Mouse (Mus musculus) lung, postnatal 14 days (tissue): ENCODE data around the gene Mast1.
A peak's percentile ranks its signal among the peaks of the same experiment; 100 is the strongest.
"Not testable (repeated sequence)": the region's sequence is repeated elsewhere in the genome, so short reads cannot be mapped to it uniquely, and the experiment has no call there.

ENCODE experiments used
- DNase-seq: peaks from one replicate; pipeline ENCODE4 v3.0.0; 2021

Mast1 gene

GRCm38 (mm10) chr8:84908421-84909161 is 28.6 kb downstream of the Mast1 start, which contains the start of gene Dnase2a:
TSS of gene Dnase2a (plus strand) at chr8:84908560.
- DNase-seq, result peak; percentile 95

- not testable (repeated sequence) for DNase-seq
Measured at GRCm38 (mm10) chr8:84907979-84908378, 29.2 kb downstream of the Mast1 start.

GRCm38 (mm10) chr8:84907493-84907892 is 29.7 kb downstream of the Mast1 start:
- no peak for DNase-seq

GRCm38 (mm10) chr8:84907037-84907436 is 30.1 kb downstream of the Mast1 start:
- DNase-seq, result no peak

- no peak for DNase-seq
Measured at GRCm38 (mm10) chr8:84904351-84904750, 32.8 kb downstream of the Mast1 start.

- peak; percentile 96 for DNase-seq
Measured at GRCm38 (mm10) chr8:84902920-84903661, 34.1 kb downstream of the Mast1 start.

- no peak for DNase-seq
Measured at GRCm38 (mm10) chr8:84902367-84902919, 34.7 kb downstream of the Mast1 start.

- no peak for DNase-seq
Measured at GRCm38 (mm10) chr8:84901752-84902151, 35.4 kb downstream of the Mast1 start, which contains the start of gene Klf1. TSS of gene Klf1 (plus strand) at chr8:84901928.

GRCm38 (mm10) chr8:84901071-84901470 is 36.1 kb downstream of the Mast1 start:
- no peak for DNase-seq

GRCm38 (mm10) chr8:84895963-84896362 is 41.2 kb downstream of the Mast1 start:
- no peak for DNase-seq

GRCm38 (mm10) chr8:84893709-84894134 is 43.4 kb downstream of the Mast1 start, which contains the start of gene Gcdh:
TSS of gene Gcdh (minus strand) at chr8:84893921.
- DNase-seq, result peak; percentile 92

- no peak for DNase-seq
Measured at GRCm38 (mm10) chr8:84892993-84893708, 44.0 kb downstream of the Mast1 start.

- no peak for DNase-seq
Measured at GRCm38 (mm10) chr8:84889141-84889540, 48.0 kb downstream of the Mast1 start.

- no peak for DNase-seq
Measured at GRCm38 (mm10) chr8:84888280-84888679, 48.9 kb downstream of the Mast1 start.

GRCm38 (mm10) chr8:84884728-84885127 is 52.4 kb downstream of the Mast1 start:
- DNase-seq, result no peak

- DNase-seq, result no peak
Measured at GRCm38 (mm10) chr8:84878915-84879314, 58.2 kb downstream of the Mast1 start.

GRCm38 (mm10) chr8:84877297-84878035 is 59.7 kb downstream of the Mast1 start:
- no peak for DNase-seq

GRCm38 (mm10) chr8:84874339-84874738 is 62.8 kb downstream of the Mast1 start:
- no peak for DNase-seq

- no peak for DNase-seq
Measured at GRCm38 (mm10) chr8:84873016-84873415, 64.1 kb downstream of the Mast1 start.

GRCm38 (mm10) chr8:84872309-84872965 is 64.7 kb downstream of the Mast1 start:
- DNase-seq, result peak; percentile 24
